Mouse (Mus musculus) adrenal gland, adult 10 weeks (tissue): ENCODE results near the gene Gm3047. TPM values are rescaled to one million over a fixed set of nuclear protein-coding genes. Genes with fewer than 3 reads are reported as not detected.

Experiments
- polyA plus RNA-seq: library from polyadenylated mRNA; stranded (reverse); fragments of 350-450 nt; fragmentation: Illumina TruSeq; extraction: RNeasy Lipid Tissue Mini Kit (QIAGEN cat#74804); gene quantifications from one replicate; pipeline ENCODE4 v1.2.3, GENCODE M21; 2014; ENCODE audit warnings: low read depth, low replicate concordance

Gm3047 gene
- not detected for polyA plus RNA-seq

DNA sequence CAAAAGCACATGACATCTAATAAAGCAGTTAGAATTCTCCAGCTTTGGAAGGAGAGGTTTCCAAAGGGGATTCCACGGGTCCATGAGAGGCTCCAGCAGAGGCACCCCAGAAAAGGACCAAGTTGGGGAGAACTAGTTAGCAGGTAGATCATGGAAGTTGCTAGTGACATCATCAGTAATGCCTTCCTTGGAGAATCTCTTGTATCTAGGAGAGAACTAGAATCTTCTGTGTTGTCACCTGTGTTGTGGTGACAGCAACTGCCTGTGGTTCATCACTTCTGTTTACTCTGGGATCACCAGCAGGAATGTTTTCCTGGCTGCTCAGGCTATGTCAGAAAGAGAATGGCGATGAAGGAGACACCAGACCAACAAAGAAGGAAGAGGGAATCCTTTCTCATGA lies at the start of gene Gm3047:
Gm3047 (plus strand) TSS at position 301 of the 400 bp plus-strand sequence.

Other genes with a start within 250 kb of the Gm3047 start
- not detected for gene Gm3149, start 238.1 kb upstream of the Gm3047 start, polyA plus RNA-seq
- gene 2610042L04Rik, start 220.6 kb upstream of the Gm3047 start, polyA plus RNA-seq: not detected
- gene Gm3159, start 157.9 kb upstream of the Gm3047 start, polyA plus RNA-seq: not detected
- gene Gm3164, start 140.0 kb upstream of the Gm3047 start, polyA plus RNA-seq: not detected
- not detected for gene Gm3173, start 124.4 kb upstream of the Gm3047 start, polyA plus RNA-seq
- gene Gm3182, start 73.7 kb upstream of the Gm3047 start, polyA plus RNA-seq: not detected
- gene Gm8159, start 76.9 kb downstream of the Gm3047 start, polyA plus RNA-seq: not detected
- gene Gm3239, start 108.8 kb downstream of the Gm3047 start, polyA plus RNA-seq: not detected
- not detected for gene Gm7876, start 153.8 kb downstream of the Gm3047 start, polyA plus RNA-seq
- gene Gm3252, start 171.4 kb downstream of the Gm3047 start, polyA plus RNA-seq: not detected
- gene Gm9602, start 220.9 kb downstream of the Gm3047 start, polyA plus RNA-seq: not detected